Mouse (Mus musculus) heart, adult 2 months (tissue): ENCODE data around the gene Ttc30a1.
A peak's percentile ranks its signal among the peaks of the same experiment; 100 is the strongest.
"Not testable (repeated sequence)": the region's sequence is repeated elsewhere in the genome, so short reads cannot be mapped to it uniquely, and the experiment has no call there.

ENCODE experiments used
- CTCF ChIP-seq: fragments of 200-600 bp; IDR thresholded peaks from 2 replicates; pipeline ENCODE4 v1.8.1; 2022; ENCODE audit warnings: antibody characterized with exemption, mild to moderate bottlenecking, moderate library complexity
- POLR2A ChIP-seq: fragments of 200-500 bp; IDR thresholded peaks from 2 replicates; pipeline ENCODE4 v1.6.1; 2011; ENCODE audit warnings: mild to moderate bottlenecking, low read depth, low read length, control low read depth; ENCODE audit not compliant: insufficient read depth

GRCm38 (mm10) chr2:75981440-75982081, at the start of gene Ttc30a1:
- TF ChIP-seq POLR2A: peak; percentile 43; the same call in 1 of the 2 replicates
- TF ChIP-seq CTCF: not testable (repeated sequence)
